Mouse (Mus musculus) stomach, embryonic 15.5 days (tissue): ENCODE data around the gene Calm5. TPM values are rescaled to one million over a fixed set of nuclear protein-coding genes. Genes with fewer than 3 reads are reported as not detected.

Experiments used
- ATAC-seq: fragments of 200-750 bp; cut with Nextera tagmentation; 2 replicates; pipeline ENCODE4 v1.8.0; 2017; ENCODE audit warnings: low read depth, moderate number of reproducible peaks, moderate TSS enrichment; ENCODE audit not compliant: insufficient read depth, low FRiP score
- H3K27ac ChIP-seq: fragments of 300-500 bp; sonication (generic); 2 replicates; pipeline ENCODE4 v1.5.1; 2015; ENCODE audit warnings: mild to moderate bottlenecking, inconsistent platforms
- H3K27me3 ChIP-seq: fragments of 300-500 bp; sonication (generic); replicated peaks from 2 replicates; pipeline ENCODE4 v1.6.1; 2015; ENCODE audit warnings: inconsistent platforms
- H3K36me3 ChIP-seq: fragments of 300-500 bp; sonication (generic); 2 replicates; pipeline ENCODE4 v1.6.1; 2015; ENCODE audit warnings: inconsistent platforms
- H3K4me1 ChIP-seq: fragments of 300-500 bp; sonication (generic); 2 replicates; pipeline ENCODE4 v1.6.1; 2015; ENCODE audit warnings: inconsistent platforms
- H3K4me2 ChIP-seq: fragments of 300-500 bp; sonication (generic); 2 replicates; pipeline ENCODE4 v1.6.1; 2015; ENCODE audit warnings: mild to moderate bottlenecking, inconsistent platforms
- H3K4me3 ChIP-seq: fragments of 300-500 bp; sonication (generic); replicated peaks from 2 replicates; pipeline ENCODE4 v1.5.1; 2015; ENCODE audit warnings: inconsistent platforms
- H3K9ac ChIP-seq: fragments of 300-500 bp; sonication (generic); 2 replicates; pipeline ENCODE4 v1.6.1; 2015; ENCODE audit warnings: inconsistent platforms
- H3K9me3 ChIP-seq: fragments of 300-500 bp; sonication (generic); 2 replicates; pipeline ENCODE4 v1.6.1; 2016; ENCODE audit warnings: inconsistent platforms
- WGBS: fragments of 180-500 bp; shearing (Covaris S2); methylation state at CpG from one replicate; pipeline ENCODE4 v1.1.7; 2015; 5-methylcytosine and 5-hydroxymethylcytosine counted together
- polyA plus RNA-seq: library from polyadenylated mRNA; unstranded; fragments of >200 nt; fragmentation: Nextera tagmentation; extraction: Ambion mirVana; gene quantifications from 2 replicates; pipeline ENCODE4 v1.2.1, GENCODE M21; 2015

Gene Calm5
- polyA plus RNA-seq, 1 experiment from 2014 or later = not detected

- Histone ChIP-seq H3K9ac (no peak overlapping the region), H3K9me3 (no peaks in the 10 kb centered on the region), H3K36me3 (no peaks in the 10 kb centered on the region), H3K4me1 (peaks cover 6% of the 10 kb centered on the region; the same call in 1 of the 2 replicates), H3K27me3 (no peaks in the 10 kb centered on the region), H3K4me3 (no peak overlapping the region), H3K4me2 (no peak overlapping the region), H3K27ac (no peak overlapping the region)
- ATAC-seq = no peak
Measured at GRCm38 (mm10) chr13:3869901-3870300, 15.9 kb downstream of the Calm5 start.

- no peak for ATAC-seq
- Histone ChIP-seq H3K9me3 (no peaks in the 10 kb centered on the region), H3K27me3 (no peaks in the 10 kb centered on the region), H3K36me3 (no peaks in the 10 kb centered on the region), H3K4me1 (peaks cover 9% of the 10 kb centered on the region; the same call in 1 of the 2 replicates), H3K9ac (no peak overlapping the region), H3K4me2 (no peak overlapping the region), H3K27ac (no peak overlapping the region), H3K4me3 (no peak overlapping the region)
- WGBS = 87% methylated on average over 4 of the region's 4 CpGs
Measured at GRCm38 (mm10) chr13:3872832-3873231, 18.9 kb downstream of the Calm5 start.

GRCm38 (mm10) chr13:3876448-3876847 is 22.5 kb downstream of the Calm5 start:
- Histone ChIP-seq H3K36me3 (peaks cover 2% of the 10 kb centered on the region; the same call in 1 of the 2 replicates), H3K4me3 (no peak overlapping the region), H3K4me2 (no peak overlapping the region), H3K27me3 (no peaks in the 10 kb centered on the region), H3K9ac (no peak overlapping the region), H3K4me1 (peaks cover 10% of the 10 kb centered on the region; the same call in 1 of the 2 replicates), H3K9me3 (no peaks in the 10 kb centered on the region), H3K27ac (no peak overlapping the region)
- WGBS = 56% methylated on average over 6 of the region's 6 CpGs
- ATAC-seq = no peak

GRCm38 (mm10) chr13:3877185-3877584 is 23.2 kb downstream of the Calm5 start:
- ATAC-seq = peak; percentile 72; the same call in 1 of the 2 replicates
- H3K27ac ChIP-seq = peak overlapping the region; percentile 73

GRCm38 (mm10) chr13:3877679-3878220 is 23.8 kb downstream of the Calm5 start:
- no peak for ATAC-seq
- WGBS = 47% methylated on average over 4 of the region's 4 CpGs
- no peaks in the 10 kb centered on the region for H3K27me3 ChIP-seq
- H3K36me3 ChIP-seq = peaks cover 9% of the 10 kb centered on the region; the same call in 1 of the 2 replicates
- H3K9me3 ChIP-seq = no peaks in the 10 kb centered on the region
- H3K27ac ChIP-seq = peak overlapping the region; percentile 73
- no peak overlapping the region for H3K4me2 ChIP-seq
- H3K9ac ChIP-seq = no peak overlapping the region
- H3K4me1 ChIP-seq = peaks cover 10% of the 10 kb centered on the region; the same call in 1 of the 2 replicates
- H3K4me3 ChIP-seq = no peak overlapping the region

More at GRCm38 (mm10) chr13:3877185-3877584, 23.2 kb downstream of the Calm5 start:
- Histone ChIP-seq H3K27me3 (no peaks in the 10 kb centered on the region), H3K9ac (no peak overlapping the region), H3K9me3 (no peaks in the 10 kb centered on the region), H3K4me3 (no peak overlapping the region), H3K36me3 (peaks cover 9% of the 10 kb centered on the region; the same call in 1 of the 2 replicates), H3K4me1 (peaks cover 10% of the 10 kb centered on the region; the same call in 1 of the 2 replicates), H3K4me2 (no peak overlapping the region)
- 53% methylated on average over 6 of the region's 6 CpGs for WGBS

- H3K9ac ChIP-seq = no peak overlapping the region
- no peaks in the 10 kb centered on the region for H3K9me3 ChIP-seq
- no peaks in the 10 kb centered on the region for H3K27me3 ChIP-seq
- no peak overlapping the region for H3K4me2 ChIP-seq
- peaks cover 36% of the 10 kb centered on the region for H3K36me3 ChIP-seq
- H3K4me3 ChIP-seq = no peak overlapping the region
- WGBS = 92% methylated on average over 7 of the region's 7 CpGs
- no peak overlapping the region for H3K27ac ChIP-seq
- no peaks in the 10 kb centered on the region for H3K4me1 ChIP-seq
- no peak for ATAC-seq
Measured at GRCm38 (mm10) chr13:3886663-3887062, 32.7 kb downstream of the Calm5 start.

GRCm38 (mm10) chr13:3889111-3889510 is 35.1 kb downstream of the Calm5 start:
- Histone ChIP-seq H3K9me3 (no peaks in the 10 kb centered on the region), H3K4me2 (no peak overlapping the region), H3K27ac (no peak overlapping the region), H3K27me3 (no peaks in the 10 kb centered on the region), H3K9ac (no peak overlapping the region), H3K4me1 (no peaks in the 10 kb centered on the region), H3K36me3 (peaks cover 31% of the 10 kb centered on the region), H3K4me3 (no peak overlapping the region)
- no peak for ATAC-seq
- WGBS = 92% methylated on average over 3 of the region's 3 CpGs

GRCm38 (mm10) chr13:3890061-3890460 is 36.1 kb downstream of the Calm5 start:
- WGBS = 49% methylated on average over 8 of the region's 8 CpGs
- H3K36me3 ChIP-seq = peaks cover 29% of the 10 kb centered on the region
- ATAC-seq = no peak
- no peaks in the 10 kb centered on the region for H3K27me3 ChIP-seq
- 0 out of 2 replicates have a peak overlapping the region, but pooled peaks have one; percentile 11 for H3K4me3 ChIP-seq
- H3K27ac ChIP-seq = no peak overlapping the region
- no peaks in the 10 kb centered on the region for H3K9me3 ChIP-seq
- H3K4me1 ChIP-seq = no peaks in the 10 kb centered on the region
- H3K9ac ChIP-seq = no peak overlapping the region
- peak overlapping the region; percentile 19; the same call in 1 of the 2 replicates for H3K4me2 ChIP-seq

GRCm38 (mm10) chr13:3891479-3892087 is 37.6 kb downstream of the Calm5 start:
- no peaks in the 10 kb centered on the region for H3K9me3 ChIP-seq
- peaks cover 18% of the 10 kb centered on the region for H3K36me3 ChIP-seq
- peak overlapping the region; percentile 62 for H3K4me3 ChIP-seq
- 31% methylated on average over 8 of the region's 8 CpGs for WGBS
- H3K4me1 ChIP-seq = no peaks in the 10 kb centered on the region
- H3K27ac ChIP-seq = 0 out of 2 replicates have a peak overlapping the region, but pooled peaks have one; percentile 8
- H3K27me3 ChIP-seq = no peaks in the 10 kb centered on the region
- H3K4me2 ChIP-seq = peak overlapping the region; percentile 70
- ATAC-seq = no peak
- H3K9ac ChIP-seq = peak overlapping the region; percentile 17; the same call in 1 of the 2 replicates

GRCm38 (mm10) chr13:3892601-3893000 is 38.6 kb downstream of the Calm5 start:
- Histone ChIP-seq H3K4me1 (no peaks in the 10 kb centered on the region), H3K36me3 (peaks cover 8% of the 10 kb centered on the region), H3K27me3 (no peaks in the 10 kb centered on the region), H3K9me3 (no peaks in the 10 kb centered on the region), H3K4me2 (peak overlapping the region; percentile 70), H3K27ac (peak overlapping the region; percentile 23; the same call in 1 of the 2 replicates), H3K9ac (peak overlapping the region; percentile 59; the same call in 1 of the 2 replicates), H3K4me3 (peak overlapping the region; percentile 62)
- WGBS = 10% methylated on average over 7 of the region's 7 CpGs
- no peak for ATAC-seq

GRCm38 (mm10) chr13:3893126-3893734 is 39.3 kb downstream of the Calm5 start:
- no peaks in the 10 kb centered on the region for H3K9me3 ChIP-seq

GRCm38 (mm10) chr13:3894549-3894948 is 40.6 kb downstream of the Calm5 start:
- H3K9ac ChIP-seq = no peak overlapping the region
- no peak for ATAC-seq
- WGBS = 72% methylated on average over 8 of the region's 8 CpGs
- no peaks in the 10 kb centered on the region for H3K4me1 ChIP-seq
- H3K9me3 ChIP-seq = no peaks in the 10 kb centered on the region
- no peak overlapping the region for H3K27ac ChIP-seq
- H3K4me2 ChIP-seq = no peak overlapping the region
- H3K27me3 ChIP-seq = no peaks in the 10 kb centered on the region
- H3K36me3 ChIP-seq = no peaks in the 10 kb centered on the region
- no peak overlapping the region for H3K4me3 ChIP-seq

More at GRCm38 (mm10) chr13:3893126-3893734, 39.3 kb downstream of the Calm5 start:
- peaks cover 2% of the 10 kb centered on the region; the same call in 1 of the 2 replicates for H3K36me3 ChIP-seq
- H3K9ac ChIP-seq = peak overlapping the region; percentile 59; the same call in 1 of the 2 replicates
- ATAC-seq = peak; percentile 98
- H3K27me3 ChIP-seq = no peaks in the 10 kb centered on the region
- WGBS = under 1% methylated on average over 35 of the region's 35 CpGs
- H3K4me1 ChIP-seq = no peaks in the 10 kb centered on the region
- H3K27ac ChIP-seq = peak overlapping the region; percentile 86
- H3K4me2 ChIP-seq = peak overlapping the region; percentile 70
- H3K4me3 ChIP-seq = peak overlapping the region; percentile 62
